Mouse (Mus musculus) layer of hippocampus, postnatal 36 days (tissue): Measurements from ENCODE around the gene Tmem121b. TPM values are rescaled to one million over a fixed set of nuclear protein-coding genes. Genes with fewer than 3 reads are reported as not detected.

ENCODE experiments used
- DNase-seq, 2 experiments: peaks; one replicate each; pipeline ENCODE4 v3.0.0; 2022
- total RNA-seq, 2 experiments: library from RNA; stranded (reverse); gene quantifications; 2 replicates each; pipeline ENCODE4 v1.2.3; 2021

Gene Tmem121b
- total RNA-seq, 2 experiments from 2014 or later = 37.7 to 41.3 TPM

DNA sequence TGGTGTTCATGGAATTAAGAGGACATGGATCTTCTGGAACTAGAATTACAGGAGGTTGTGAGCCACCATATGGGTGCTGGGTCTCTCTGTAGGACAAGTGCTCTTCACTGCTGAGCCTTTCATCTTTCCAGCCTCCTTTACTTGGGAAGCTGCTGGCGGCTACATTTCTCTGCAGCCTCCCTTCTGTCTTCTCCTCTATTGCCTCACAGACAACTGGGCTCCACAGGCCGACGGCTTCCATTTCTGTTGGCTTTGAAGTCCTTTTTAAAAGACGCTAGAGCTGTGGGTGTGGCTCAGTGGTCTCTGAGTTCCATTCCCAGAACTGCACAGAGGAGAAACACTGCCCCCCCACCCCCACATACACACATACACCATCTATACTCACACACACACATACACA is 28.2 kb downstream of the Tmem121b start:
- DNase-seq = no peak

DNA sequence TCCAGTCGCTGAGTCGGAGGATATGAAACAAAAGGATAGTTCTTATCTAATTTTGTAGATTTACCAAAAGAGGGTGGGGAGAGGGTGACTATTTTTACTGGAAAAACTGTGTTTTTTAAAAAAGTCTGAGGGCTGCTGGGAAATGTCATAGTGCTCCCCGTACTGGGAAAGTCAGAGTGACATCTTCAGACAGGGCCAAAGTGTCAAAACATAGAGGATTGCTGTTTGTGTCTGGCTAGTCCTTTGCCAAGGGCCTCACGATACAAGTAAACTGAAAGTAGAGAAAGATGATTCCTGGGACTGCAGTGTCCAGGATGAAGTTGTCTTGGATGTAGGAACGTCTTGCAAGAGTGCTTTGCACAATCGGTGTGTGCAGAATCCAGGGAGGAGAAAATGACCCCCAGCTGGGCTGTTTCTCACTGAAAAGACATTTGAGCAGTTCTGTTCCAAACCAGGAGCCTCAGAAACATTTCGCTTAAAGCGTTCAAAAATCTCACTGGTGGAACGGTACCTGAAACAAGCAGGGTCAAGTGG is 29.1 kb downstream of the Tmem121b start:
- no peak for DNase-seq

DNA sequence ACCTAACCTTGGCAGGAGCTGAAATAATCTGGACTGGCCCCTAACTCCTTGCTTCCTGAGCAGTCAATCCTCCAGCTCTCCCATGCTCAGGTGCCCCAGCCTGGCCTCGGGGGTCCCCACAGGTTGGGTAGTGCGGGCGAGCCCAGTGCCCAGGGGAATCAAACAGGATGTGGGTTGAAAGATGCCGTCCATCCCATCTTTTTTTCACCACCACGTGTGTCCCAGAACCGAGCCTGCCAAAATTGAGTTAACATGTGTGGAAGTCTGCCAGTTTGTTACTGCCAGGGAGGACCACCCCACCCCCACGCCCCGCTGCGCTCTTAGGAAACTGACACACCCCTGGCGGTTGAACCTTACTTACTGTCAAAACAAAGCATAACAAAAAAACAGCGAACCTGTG is 29.7 kb downstream of the Tmem121b start:
- no peak for DNase-seq

DNA sequence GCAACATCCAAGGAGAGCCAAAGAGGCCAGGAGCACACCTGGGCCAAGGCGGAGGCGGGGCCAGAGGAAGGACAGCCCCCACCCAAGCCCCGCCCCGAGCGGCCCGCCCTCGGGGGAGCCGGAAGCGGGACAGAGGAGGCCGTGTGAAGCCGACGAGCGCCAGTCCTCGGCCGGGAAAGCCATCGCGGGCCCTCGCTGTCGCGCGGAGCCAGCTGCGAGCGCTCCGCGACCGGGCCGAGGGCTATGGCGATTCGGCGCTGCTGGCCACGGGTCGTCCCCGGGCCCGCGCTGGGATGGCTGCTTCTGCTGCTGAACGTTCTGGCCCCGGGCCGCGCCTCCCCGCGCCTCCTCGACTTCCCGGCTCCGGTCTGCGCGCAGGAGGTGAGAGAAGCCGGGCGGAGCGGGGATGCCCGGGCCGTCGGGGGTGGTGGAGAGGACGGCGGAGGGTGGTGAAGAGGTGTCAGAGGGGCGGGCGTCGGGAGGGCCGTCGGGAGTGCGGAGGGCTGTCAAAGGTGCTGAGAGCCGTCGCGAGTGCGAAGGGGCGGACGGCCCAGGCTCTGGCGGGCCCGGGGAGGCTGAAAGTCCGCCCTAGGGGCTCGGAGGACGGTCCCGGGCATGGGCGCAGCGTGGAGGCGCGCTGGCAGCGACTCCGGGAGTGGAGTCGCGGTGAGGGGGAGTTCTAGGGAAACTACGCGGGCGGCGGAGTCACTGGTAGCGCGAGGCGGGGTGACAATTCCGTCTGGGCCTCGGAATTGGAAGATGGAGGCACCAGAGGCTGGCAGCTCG is 30.3 kb downstream of the Tmem121b start, which contains the start of gene Il17ra:
Gene Il17ra (plus strand): TSS at position 162 of the 786 bp plus-strand sequence.
- DNase-seq = peak in 1 of 2 experiments; percentile 33

DNA sequence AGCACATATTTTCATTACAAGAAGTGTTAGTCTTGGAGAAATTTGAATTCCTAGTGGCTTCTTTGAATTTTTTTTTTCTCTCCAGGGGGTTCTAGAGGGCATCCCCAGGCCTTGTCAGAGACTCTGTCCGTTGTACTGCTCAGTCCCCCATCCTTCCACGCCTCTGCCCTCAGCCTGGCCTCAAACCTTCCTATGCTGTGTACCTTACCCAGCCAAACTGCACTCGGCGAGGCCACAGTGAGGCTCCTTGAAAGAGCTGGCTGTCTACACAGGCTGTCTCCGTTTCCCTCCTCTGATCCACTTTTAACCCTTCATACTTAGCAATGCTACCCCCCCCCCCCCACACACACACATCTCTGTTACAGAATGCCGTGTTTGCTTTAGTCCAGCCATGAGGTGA is 31.4 kb downstream of the Tmem121b start:
- DNase-seq = no peak

DNA sequence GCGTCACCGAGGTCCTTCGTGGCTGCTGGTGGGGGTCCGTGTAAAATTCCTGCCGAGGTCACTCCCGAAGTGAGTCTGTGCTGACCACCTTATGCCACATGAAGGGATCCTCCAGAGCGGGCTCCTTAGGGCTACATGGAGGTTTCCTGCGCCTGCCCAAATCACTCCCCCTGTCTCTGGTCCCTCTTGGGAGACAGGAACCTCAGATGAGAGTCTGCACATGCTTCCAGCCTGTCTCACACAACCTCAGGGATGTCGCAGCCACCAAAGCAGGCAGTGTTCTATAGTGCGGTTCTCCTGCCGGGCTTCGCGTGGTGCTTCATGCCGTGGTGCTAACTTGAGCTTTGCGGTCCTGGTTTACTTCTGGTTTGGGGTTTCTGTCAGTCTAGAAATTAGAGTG is 32.4 kb downstream of the Tmem121b start:
- no peak for DNase-seq

DNA sequence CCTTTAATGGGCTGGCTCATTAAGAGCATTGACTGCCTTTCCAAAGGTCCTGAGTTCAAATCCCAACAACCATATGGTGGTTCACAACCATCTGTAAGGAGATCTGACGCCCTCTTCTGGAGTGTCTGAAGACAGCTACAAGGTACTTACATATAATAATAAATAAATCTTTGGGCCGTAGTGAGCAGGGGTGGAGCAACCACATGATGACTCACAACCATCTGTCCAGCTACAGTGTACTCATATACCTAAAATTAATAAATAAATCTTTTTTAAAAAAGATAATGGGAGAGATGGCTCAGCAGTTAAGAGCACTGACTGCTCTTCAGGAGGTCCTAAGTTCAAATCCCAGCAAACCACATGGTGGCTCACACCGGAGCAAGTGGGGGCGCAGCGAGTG is 35.9 kb downstream of the Tmem121b start:
- DNase-seq = no peak

DNA sequence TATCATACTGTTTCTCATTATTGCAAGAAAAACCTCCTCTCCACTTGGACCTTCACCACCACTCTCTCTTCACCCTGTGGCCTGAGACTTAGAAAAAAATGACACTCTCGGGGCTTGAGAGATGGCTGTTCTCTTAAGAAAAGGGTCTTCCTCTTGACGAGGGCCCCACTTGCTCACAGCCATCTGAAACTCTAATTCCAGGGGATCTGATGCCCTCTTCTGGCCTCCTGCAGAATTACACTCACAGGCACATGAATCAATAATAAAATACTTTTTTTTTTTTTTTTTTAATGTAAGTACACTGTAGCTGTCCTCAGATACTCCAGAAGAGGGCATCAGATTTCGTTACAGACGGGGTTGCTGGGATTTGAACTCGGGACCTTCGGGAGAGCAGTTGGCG is 36.5 kb downstream of the Tmem121b start:
- DNase-seq = no peak

DNA sequence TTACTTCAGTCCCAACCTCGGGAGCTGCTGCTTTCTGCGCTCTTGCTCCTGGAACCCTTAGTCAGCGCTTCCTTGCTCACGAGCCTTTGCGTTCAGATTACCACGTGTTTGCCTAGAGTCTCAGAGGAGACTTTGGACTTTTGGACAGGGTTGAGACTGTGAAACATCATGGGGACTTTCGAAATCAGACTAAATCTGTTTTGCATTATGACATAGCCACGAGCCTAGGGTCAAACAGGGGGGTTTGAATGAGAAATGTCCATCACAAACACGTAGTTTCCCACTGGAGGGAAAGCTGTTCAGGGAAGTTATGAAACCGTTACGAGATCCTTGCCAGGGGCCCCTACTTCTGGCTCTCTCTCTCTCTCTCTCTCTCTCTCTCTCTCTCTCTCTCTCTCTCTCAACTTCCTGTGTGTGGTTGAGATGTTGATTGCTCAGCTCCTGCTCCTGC is 39.0 kb downstream of the Tmem121b start:
- DNase-seq = no peak

DNA sequence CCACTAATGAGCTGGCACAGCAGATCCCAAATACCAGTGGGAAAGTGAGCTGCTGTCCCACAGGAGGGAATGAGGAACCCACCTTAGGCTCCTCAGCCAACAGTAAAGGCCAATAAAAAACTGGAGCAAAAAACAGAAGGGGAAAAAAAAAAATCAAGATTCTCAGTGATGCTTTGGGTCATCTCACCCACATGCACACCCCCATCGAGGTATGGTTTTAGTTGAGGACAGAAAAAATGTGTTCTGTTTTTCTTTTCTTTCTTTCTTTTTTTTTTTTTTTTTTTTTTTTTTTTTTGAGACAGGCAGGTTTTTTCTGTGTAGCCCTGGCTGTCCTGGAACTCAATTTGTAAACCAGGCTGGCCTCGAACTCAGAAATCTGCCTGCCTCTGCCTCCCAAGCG is 40.1 kb downstream of the Tmem121b start:
- no peak for DNase-seq

DNA sequence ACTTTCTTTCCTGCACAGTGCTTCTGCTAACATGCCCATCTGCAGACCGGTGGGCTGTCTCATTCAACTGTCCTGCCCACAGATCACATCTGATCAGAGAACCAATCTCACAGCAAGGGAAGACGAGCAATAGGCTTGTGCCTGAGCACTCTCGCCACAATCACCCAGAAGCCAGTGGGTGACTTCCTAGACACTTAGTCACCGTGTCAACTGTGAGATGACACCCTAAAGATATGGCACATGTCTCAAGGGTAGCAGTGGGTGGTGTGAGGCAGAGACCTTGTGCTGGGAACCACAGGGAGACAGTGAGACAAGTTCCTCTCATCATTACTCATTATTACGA is 40.5 kb downstream of the Tmem121b start:
- no peak for DNase-seq

DNA sequence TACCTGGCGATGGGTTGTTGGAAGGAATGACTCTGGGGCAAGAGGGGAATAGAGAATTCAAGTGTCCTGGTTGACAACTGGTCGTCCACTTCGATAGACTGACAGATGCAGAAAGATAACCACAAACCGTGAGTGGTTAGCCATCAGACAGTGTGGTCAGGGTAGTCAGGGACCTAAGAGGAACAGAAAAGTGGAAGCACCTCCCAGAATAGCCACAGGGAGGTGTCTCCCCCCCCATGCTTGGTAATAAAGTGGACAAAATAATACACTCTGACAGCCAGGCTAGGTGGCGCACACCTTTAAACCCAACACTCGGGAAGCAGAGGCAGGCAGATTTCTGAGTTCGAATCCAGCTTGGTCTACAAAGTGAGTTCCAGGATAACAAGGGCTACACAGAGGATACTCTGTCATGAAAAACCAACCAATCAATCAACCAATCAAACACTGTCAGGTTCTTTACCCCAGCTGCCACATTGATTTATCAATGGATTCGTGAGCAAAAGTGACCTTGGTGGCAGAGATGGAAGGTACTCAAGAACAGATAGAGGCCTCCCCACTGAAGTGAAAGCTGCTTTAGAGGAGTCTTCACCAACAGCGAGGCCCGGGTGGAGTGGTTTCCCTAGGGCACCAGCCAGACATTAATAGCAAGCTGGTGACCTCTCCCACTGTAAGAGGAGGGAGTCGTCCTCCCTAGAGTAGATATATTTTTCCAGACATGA is 41.1 kb downstream of the Tmem121b start:
- DNase-seq = no peak

DNA sequence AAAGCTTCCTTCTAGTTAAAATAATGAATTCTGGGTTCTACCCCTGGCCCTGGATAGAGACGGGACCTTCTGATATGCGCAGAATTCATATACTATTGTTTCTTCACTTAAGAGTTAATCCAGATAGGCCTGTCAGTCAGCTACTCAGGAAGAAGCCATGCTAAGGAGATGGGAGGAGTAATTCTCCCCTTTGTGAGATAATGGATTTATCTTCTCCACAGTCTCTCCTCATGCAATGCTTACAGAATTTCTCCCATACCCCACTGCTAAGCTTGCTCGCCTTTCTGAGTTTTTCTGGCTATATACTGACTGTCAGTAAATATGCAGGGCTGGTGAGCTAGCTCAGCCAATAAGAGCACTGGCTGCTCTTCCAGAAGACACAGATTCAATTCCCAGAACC is 43.4 kb downstream of the Tmem121b start:
- DNase-seq = no peak

DNA sequence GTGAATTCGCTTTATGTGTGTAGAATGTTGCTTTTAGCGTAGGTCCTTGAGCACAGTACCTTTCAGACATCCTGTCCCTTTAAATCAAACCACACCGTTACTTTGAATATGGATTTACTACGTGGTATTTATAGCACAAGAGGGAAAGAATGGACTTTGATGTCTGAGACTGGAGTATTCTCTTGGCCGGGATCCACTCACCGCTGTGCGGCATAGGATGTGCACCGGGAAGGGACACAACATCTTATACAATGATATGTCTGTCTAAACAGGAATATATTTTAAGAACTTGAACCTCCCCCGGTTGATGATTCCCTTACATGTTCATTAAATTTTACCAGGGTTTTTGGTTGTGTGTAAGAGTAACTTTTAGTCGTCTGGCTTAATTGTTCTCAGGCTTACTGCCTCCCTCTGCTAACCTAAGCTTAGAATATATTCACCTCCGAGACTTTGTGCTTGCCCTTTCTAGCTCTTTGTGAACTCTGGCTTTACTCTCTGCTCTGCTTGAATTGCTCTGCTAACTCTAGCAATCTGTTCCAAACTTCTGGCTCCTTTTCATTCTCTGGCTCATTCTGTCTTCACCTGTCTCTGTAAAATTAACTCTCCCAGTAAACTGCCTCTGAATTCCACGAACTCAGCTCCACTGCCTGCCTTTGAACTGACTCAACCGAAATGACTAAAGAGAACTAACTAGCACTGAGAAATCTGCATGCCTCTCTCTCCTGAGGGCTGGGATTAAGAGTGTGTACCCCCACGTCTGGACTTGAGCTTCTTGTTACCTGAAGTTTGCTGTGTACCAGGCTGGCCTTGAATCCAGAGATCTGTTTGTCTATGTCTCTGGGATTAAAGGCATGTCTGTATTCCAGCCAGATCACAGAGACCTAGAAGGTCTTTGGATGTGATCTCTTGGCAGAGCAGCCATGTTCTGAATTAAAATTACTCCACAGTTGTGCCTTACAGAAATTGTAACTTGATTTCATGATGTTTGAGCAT is 49.9 kb downstream of the Tmem121b start:
- no peak for DNase-seq

DNA sequence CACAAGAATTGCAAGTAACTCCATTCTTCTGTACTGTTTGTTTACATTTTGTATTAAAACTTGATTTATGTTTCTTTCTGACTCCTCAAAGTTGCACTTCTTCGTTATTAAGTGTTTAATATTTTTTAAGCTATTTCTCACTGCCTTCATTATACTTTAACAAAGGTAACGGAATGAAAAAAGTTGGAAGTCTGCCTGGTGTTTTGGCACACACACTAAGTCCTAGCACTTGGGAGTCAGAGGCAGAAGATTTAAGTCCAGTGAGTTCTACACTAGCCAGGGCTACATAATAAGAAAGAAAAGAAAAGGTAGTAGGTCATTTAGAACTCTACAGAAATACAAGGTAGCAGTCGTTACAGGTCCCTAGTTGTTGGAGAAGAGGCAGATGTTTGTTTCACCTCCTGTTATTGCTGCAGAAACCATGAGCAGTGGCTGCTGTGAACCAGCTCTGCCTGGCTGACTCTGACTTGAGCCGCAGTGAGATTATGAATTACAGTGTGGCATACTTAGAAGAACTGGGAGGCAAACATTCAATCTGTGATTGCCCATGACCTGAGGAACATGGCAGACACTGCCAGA is 51.3 kb downstream of the Tmem121b start:
- no peak for DNase-seq

Other genes starting within 250 kb of the Tmem121b start
- not detected for gene D330020A13Rik, start 199.4 kb downstream of the Tmem121b start, total RNA-seq
- gene B4galnt3, start 199.2 kb downstream of the Tmem121b start, total RNA-seq = under 1 TPM; 0.40 to 0.51 TPM
- 10 to 100 TPM; 41.4 to 44.0 TPM for gene Kdm5a, start 129.7 kb downstream of the Tmem121b start, total RNA-seq
- 1 to 10 TPM; 5.6 to 9.6 TPM for gene Ccdc77, start 129.4 kb downstream of the Tmem121b start, total RNA-seq
- gene Il17ra, start 30.6 kb downstream of the Tmem121b start, total RNA-seq = 1 to 10 TPM; 6.0 to 7.3 TPM
- gene Hdhd5, start 37.5 kb upstream of the Tmem121b start, total RNA-seq = 10 to 100 TPM; 29.5 to 30.5 TPM
- 10 to 100 TPM; 14.2 to 14.8 TPM for gene Cecr2, start 172.6 kb upstream of the Tmem121b start, total RNA-seq